Mouse (Mus musculus): Measurements from ENCODE around the gene Traf6.

The Traf6 gene

GRCm38 (mm10) chr2:101678236-101679021, at the start of gene Traf6:
Traf6 (plus strand) TSS chr2:101678429.
- DNase-seq (ENCODE audit: low read depth, low spot score) = peak; percentile 81

- DNase-seq (ENCODE audit: low read depth, low spot score) = no peak
Measured at GRCm38 (mm10) chr2:101638979-101639839, 39.0 kb upstream of the Traf6 start.

- no peak for DNase-seq (ENCODE audit: low read depth, low spot score)
Measured at GRCm38 (mm10) chr2:101639840-101640350, 38.3 kb upstream of the Traf6 start.

- no peak for DNase-seq (ENCODE audit: low read depth, low spot score)
Measured at GRCm38 (mm10) chr2:101645841-101646240, 32.4 kb upstream of the Traf6 start.

DNA sequence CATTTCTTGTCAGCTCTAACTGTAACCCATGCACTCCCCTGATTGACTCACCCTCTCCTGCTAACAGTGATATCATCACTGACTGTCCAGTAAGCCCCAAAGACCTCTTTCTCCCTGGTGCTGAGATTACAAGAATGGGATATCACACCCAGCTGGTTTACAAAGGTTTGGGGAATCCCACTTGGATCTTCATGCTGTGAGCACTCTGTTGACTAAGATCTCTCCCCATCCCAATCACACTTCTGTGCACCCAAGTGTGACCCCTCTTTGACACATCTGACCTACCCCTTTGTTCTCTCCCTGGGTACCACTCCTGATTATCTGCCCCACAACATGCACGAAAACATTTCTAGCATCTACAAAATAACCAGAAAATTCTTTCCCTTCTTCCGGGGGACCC, 29.9 kb upstream of the Traf6 start:
- DNase-seq (ENCODE audit: low read depth, low spot score) = no peak

GRCm38 (mm10) chr2:101649114-101649671, 29.0 kb upstream of the Traf6 start, which contains the start of the genes Rag1 and B230118H07Rik:
Rag1 (minus strand) TSS chr2:101649501.
B230118H07Rik (minus strand) TSS chr2:101649532.
- no peak for DNase-seq (ENCODE audit: low read depth, low spot score)

DNA sequence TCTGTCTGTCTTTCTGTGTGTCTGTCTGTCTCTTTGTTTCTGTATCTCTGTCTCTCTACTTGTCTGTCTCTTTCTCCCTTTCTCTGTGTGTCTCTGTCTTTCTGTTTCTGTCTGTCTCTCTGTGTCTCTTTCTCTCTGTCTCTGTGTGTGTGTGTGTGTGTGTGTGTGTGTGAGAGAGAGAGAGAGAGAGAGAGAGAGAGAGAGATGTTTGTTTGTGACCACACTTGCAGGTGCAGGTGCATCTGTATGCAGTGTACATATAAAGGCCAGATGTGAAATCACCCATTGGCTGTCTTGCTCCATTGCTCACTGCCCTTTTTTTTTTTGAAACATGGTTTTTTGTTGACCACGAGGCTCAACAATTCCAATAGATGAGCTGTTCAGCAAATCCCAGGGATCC, 27.8 kb upstream of the Traf6 start:
- no peak for DNase-seq (ENCODE audit: low read depth, low spot score)

GRCm38 (mm10) chr2:101652204-101652920, 25.9 kb upstream of the Traf6 start:
- DNase-seq (ENCODE audit: low read depth, low spot score) = no peak

GRCm38 (mm10) chr2:101652921-101653597, 25.2 kb upstream of the Traf6 start:
- peak; percentile 56 for DNase-seq (ENCODE audit: low read depth, low spot score)

DNA sequence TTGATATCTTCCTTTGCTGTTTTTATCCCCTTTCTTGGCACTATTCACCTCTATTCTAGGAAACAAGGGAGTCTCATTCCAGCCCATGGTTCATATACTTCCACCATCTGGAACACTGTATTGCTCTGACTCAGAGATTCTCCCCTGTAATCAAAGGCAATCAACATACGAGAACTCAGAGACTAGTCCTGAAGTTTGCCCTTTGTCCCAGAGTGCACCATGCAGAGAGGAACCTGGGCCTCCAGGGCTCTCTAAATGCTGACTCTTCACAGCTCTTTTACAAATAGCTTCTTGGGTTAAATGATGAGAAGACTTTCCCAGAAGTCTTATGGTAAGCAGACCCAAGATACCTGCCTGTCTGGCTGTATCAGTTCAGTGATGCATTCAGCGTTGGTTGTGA, 17.7 kb upstream of the Traf6 start:
- DNase-seq (ENCODE audit: low read depth, low spot score) = no peak

- DNase-seq (ENCODE audit: low read depth, low spot score) = peak; percentile 84
Measured at GRCm38 (mm10) chr2:101665058-101665702, 13.0 kb upstream of the Traf6 start.

DNA sequence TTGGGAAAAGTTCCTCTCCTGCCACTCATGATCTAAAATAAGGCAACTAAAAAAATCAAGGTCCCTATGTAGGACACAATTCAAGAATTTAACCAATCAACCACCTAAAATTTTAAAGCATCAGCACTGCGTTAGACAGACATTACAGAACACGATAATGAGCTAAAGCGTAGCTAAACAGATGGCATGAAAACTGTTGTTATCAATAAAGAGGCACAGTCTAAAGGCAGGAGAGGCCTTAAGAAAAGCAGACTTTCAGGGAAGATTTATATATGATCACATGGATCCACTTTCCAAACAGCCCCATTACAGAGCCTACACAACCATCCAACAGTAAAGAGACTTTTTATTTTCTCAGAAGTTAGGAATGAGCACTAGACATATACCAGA, 12.5 kb upstream of the Traf6 start:
- DNase-seq (ENCODE audit: low read depth, low spot score) = no peak

- DNase-seq (ENCODE audit: low read depth, low spot score) = no peak
Measured at GRCm38 (mm10) chr2:101668751-101669150, 9.5 kb upstream of the Traf6 start.

DNA sequence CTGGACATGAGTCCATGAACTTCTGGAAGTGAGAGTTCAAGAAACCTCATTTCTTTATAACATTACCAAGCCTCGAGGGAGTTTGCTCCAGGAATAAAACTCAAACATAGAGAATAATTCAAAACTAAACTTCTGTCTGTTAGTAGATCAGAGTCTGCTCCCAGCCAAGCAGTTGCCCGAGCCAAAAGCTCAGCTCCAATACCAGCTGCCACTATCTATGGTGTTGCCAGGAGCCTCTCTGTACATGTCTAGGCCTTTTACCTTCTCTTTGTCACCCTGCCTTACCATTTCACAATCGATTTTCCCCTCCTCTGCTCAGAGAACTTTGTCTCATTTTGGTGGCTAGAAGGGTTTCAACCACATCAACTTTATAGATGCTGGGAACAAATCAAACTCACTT, 4.7 kb upstream of the Traf6 start:
- DNase-seq (ENCODE audit: low read depth, low spot score) = no peak

- DNase-seq (ENCODE audit: low read depth, low spot score) = peak; percentile 17
Measured at GRCm38 (mm10) chr2:101679164-101679784, 1.0 kb downstream of the Traf6 start.

DNA sequence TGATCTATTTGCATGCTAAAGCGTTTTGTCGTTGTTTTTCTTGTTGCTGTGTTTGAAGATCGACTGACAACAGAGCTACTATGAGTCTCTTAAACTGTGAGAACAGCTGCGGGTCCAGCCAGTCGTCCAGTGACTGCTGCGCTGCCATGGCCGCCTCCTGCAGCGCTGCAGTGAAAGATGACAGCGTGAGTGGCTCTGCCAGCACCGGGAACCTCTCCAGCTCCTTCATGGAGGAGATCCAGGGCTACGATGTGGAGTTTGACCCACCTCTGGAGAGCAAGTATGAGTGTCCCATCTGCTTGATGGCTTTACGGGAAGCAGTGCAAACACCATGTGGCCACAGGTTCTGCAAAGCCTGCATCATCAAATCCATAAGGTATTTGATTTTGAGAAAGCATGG, 6.2 kb downstream of the Traf6 start:
- DNase-seq (ENCODE audit: low read depth, low spot score) = no peak

GRCm38 (mm10) chr2:101688011-101688410, 9.8 kb downstream of the Traf6 start:
- DNase-seq (ENCODE audit: low read depth, low spot score) = no peak

GRCm38 (mm10) chr2:101690252-101690827, 12.1 kb downstream of the Traf6 start:
- DNase-seq (ENCODE audit: low read depth, low spot score) = no peak

DNA sequence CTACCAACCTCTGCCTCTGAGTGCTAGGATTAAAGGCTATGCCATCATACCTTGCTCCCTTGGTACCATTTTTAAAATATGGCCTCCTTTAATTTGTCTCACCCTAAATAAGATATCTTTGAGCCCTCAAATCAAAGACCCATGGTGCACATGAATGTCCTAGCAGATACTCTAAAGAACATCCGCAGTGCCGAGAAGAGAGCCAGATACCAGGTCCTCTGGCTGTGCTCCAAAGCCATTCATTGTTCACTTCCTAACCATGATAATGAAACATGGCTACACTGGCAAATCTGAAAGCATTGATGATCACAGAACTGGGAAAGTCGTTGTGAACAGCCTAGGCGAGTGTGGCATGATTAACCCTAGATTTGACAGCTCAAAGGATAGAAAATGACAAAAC, 14.8 kb downstream of the Traf6 start:
- DNase-seq (ENCODE audit: low read depth, low spot score) = no peak
